Comparison of ENCODE assay signal across 16 mouse cellular contexts in the genomic region with DNA sequence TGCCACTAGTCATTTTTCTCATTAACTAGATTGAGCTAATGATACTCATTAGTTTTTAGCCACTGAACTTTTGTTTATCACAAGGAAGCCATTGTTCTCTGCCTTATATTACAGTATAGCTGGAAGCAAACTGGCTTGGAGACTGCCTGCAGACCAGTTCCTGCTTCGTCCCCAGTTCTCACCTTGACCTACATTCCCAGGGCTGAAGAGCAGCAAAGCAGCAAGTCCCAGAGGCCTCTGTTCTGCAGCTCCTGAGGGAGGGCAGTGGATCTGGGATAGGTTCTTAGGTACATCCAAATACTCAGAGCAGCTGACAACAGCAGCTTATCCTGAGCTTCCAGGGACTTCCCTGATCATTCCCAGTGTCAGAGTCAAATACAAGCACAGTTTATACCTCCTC.
A peak's percentile ranks its signal among the peaks of the same experiment; 100 is the strongest.
DNase-seq lines count a peak whose midpoint lies in the region; TF ChIP-seq lines count a peak whose summit lies in the region.
"Had no signal": no experiment of that assay in that cellular context is flagged by ENCODE, and none has a peak within 500 bp of the region (broad histone marks: within the 10 kb centered on the region; RNA-seq: fewer than 3 reads in every experiment).

No protein-coding gene starts in this region.

- TF ChIP-seq POLR2A in brain, embryonic 14.5 days (IDR thresholded peaks at IDR 0.05; ENCODE audit: borderline replicate concordance, extremely low read depth, insufficient read depth, insufficient read length, poor library complexity, severe bottlenecking) = no peak

- no peak for TF ChIP-seq CTCF in layer of hippocampus, adult 2 months (conservative IDR thresholded peaks at IDR 0.05)
- no peak for TF ChIP-seq CTCF in brain, embryonic 14.5 days (IDR thresholded peaks at IDR 0.05; ENCODE audit: borderline replicate concordance, extremely low read depth, insufficient read depth, insufficient read length)

- DNase-seq in adrenal gland, adult 2 months = peak; percentile 56
- no peak for DNase-seq in adrenal gland, adult 8-10 months
- DNase-seq in layer of hippocampus, adult 2 months (ENCODE audit: low spot score in 2 of 2) = no peak
- DNase-seq in layer of hippocampus, adult 18-20 months (ENCODE audit: low spot score in 2 of 2) = no peak
- DNase-seq in brain, embryonic 14.5 days (ENCODE audit: low read depth) = peak; percentile 18
- DNase-seq in thymus, adult 18-20 months = no peak
- DNase-seq: cerebellum, adult 11-12 months; cerebellum, adult 2 months; cerebellum, adult 9-10 months; cerebellum, postnatal 10 days; cerebellum, postnatal 25 days; forebrain, postnatal 0 days had no signal

- no peak overlapping the region for H3K4me3 ChIP-seq in layer of hippocampus, adult 2 months
- H3K4me3 ChIP-seq: embryonic facial prominence, embryonic 10.5 days; embryonic facial prominence, embryonic 12.5 days; forebrain, embryonic 13.5 days; forebrain, embryonic 15.5 days had no signal

- H3K27ac ChIP-seq in layer of hippocampus, adult 2 months = peak overlapping the region; percentile 90
- H3K27ac ChIP-seq: embryonic facial prominence, embryonic 10.5 days; embryonic facial prominence, embryonic 12.5 days; forebrain, embryonic 13.5 days; forebrain, embryonic 15.5 days had no signal

Comparison
In these comparisons a context has a peak if more than half of its experiments do, and no peak if none do; other contexts are left out.
1. DNase-seq: peak in adrenal gland, adult 2 months (single experiment) and brain, embryonic 14.5 days (single experiment); none in adrenal gland, adult 8-10 months (single experiment), layer of hippocampus, adult 2 months (0 of 2), layer of hippocampus, adult 18-20 months (0 of 2) and thymus, adult 18-20 months (0 of 2).